Comparison of ENCODE assay signal across 10 mouse cellular contexts in the genomic region with DNA sequence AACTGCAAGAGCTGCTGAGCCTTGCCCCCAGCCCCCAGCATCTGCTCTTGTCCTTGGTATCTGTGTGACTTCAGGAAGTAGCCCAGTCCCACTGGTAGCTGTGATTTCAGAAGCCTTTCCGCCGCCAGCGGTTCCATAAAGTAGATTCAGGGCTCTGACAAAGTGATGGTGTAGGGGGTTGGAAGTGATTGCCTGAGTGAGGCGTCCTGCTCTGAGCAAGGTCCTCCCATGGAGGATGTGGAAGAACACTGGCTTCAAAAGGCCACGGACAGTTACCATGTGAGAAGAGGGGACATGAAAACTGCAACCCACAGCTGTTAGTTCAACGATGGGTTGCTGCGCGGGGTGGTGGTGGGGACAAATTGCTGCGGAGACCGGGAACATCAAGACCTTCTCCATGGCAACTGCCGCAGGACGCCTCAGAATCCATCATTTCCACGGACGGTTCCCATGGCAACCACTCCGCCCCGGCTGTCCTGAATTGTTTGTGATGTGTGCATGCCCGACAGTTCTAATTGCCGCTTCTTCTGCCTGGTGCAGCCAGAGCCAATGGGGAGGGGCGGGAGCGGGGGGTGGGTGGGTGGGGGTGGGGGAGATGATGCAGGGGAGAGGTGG. TPM values are rescaled to one million over a fixed set of nuclear protein-coding genes. Genes with fewer than 3 reads are reported as not detected.
DNase-seq lines count a peak whose midpoint lies in the region; ATAC-seq lines count a peak whose summit lies in the region.
"Had no signal": no experiment of that assay in that cellular context is flagged by ENCODE, and none has a peak within 500 bp of the region (broad histone marks: within the 10 kb centered on the region; RNA-seq: fewer than 3 reads in every experiment).

No protein-coding gene starts in this region.

- 14% methylated on average over 18 of the region's 20 CpGs for WGBS in heart, embryonic 14.5 days
- 1% methylated on average over 19 of the region's 20 CpGs for WGBS in hindbrain, embryonic 14.5 days
- WGBS in limb, embryonic 13.5 days, result 2% methylated on average over 20 of the region's 20 CpGs

- H3K27ac ChIP-seq in heart, embryonic 14.5 days (replicated peaks in 1 of 2; ENCODE audit: control insufficient read depth in 1 of 2, insufficient read depth in 1 of 2, low read depth in 2 of 2, low read length in 2 of 2), result peak overlapping the region in 1 of 2 experiments; percentile 80; a peak in 1 of 4 replicates
- peak overlapping the region; percentile 97 for H3K27ac ChIP-seq in hindbrain, embryonic 14.5 days
- H3K27ac ChIP-seq in limb, embryonic 13.5 days, result no peak overlapping the region

- peaks cover 35 to 38% of the 10 kb centered on the region in 2 experiments for H3K4me1 ChIP-seq in heart, embryonic 14.5 days (ENCODE audit: control insufficient read depth in 2 of 2, insufficient read depth in 2 of 2, low read length in 2 of 2)
- H3K4me1 ChIP-seq in hindbrain, embryonic 14.5 days (replicated peaks; ENCODE audit: control insufficient read depth, insufficient read depth, low read length), result peaks cover 38% of the 10 kb centered on the region
- peaks cover 25% of the 10 kb centered on the region for H3K4me1 ChIP-seq in limb, embryonic 13.5 days

- no peak overlapping the region for H3K4me3 ChIP-seq in heart, embryonic 14.5 days (ENCODE audit: control insufficient read depth in 1 of 2, insufficient read depth in 1 of 2, low read depth in 1 of 2, low read length in 2 of 2)
- no peak overlapping the region for H3K4me3 ChIP-seq in hindbrain, embryonic 14.5 days (replicated peaks; ENCODE audit: low read length)
- no peak overlapping the region; the same call in 1 of the 2 replicates for H3K4me3 ChIP-seq in limb, embryonic 13.5 days

- no peaks in the 10 kb centered on the region for H3K27me3 ChIP-seq in heart, embryonic 14.5 days (ENCODE audit: control insufficient read depth, insufficient read depth, low read length)
- no peaks in the 10 kb centered on the region for H3K27me3 ChIP-seq in hindbrain, embryonic 14.5 days (ENCODE audit: control insufficient read depth, insufficient read depth, low read length)
- peaks cover 34% of the 10 kb centered on the region for H3K27me3 ChIP-seq in limb, embryonic 13.5 days

- no peak for ATAC-seq in heart, embryonic 14.5 days (ENCODE audit: insufficient number of reproducible peaks, insufficient read depth, low FRiP score, low read depth)
- ATAC-seq in hindbrain, embryonic 14.5 days (ENCODE audit: low FRiP score), result peak; percentile 78
- no peak for ATAC-seq in limb, embryonic 13.5 days (ENCODE audit: low FRiP score, low read depth)
- no peak for ATAC-seq in monocyte, adult 5-6 weeks (replicated peaks; ENCODE audit: insufficient number of reproducible peaks, low FRiP score, low TSS enrichment, poor library complexity, severe bottlenecking)

- H3K36me3 ChIP-seq in heart, embryonic 14.5 days (ENCODE audit: control insufficient read depth, insufficient read depth, low read length), result no peaks in the 10 kb centered on the region
- H3K36me3 ChIP-seq in hindbrain, embryonic 14.5 days (replicated peaks; ENCODE audit: control insufficient read depth, insufficient read depth), result no peaks in the 10 kb centered on the region
- no peaks in the 10 kb centered on the region for H3K36me3 ChIP-seq in limb, embryonic 13.5 days

- peaks cover 9% of the 10 kb centered on the region for H3K9me3 ChIP-seq in heart, embryonic 14.5 days (ENCODE audit: control insufficient read depth, low read length)
- 0 out of 2 replicates have a peak, but pooled peaks cover 8% of the 10 kb centered on the region for H3K9me3 ChIP-seq in hindbrain, embryonic 14.5 days (ENCODE audit: control insufficient read depth, low read length)
- H3K9me3 ChIP-seq in limb, embryonic 13.5 days, result peaks cover 15% of the 10 kb centered on the region; the same call in 1 of the 2 replicates

- DNase-seq in heart, adult 11 months, result no peak
- peak; percentile 91 for DNase-seq in embryo, embryonic 11 days
- DNase-seq in hindbrain, embryonic 14.5 days (ENCODE audit: low spot score), result peak; percentile 95
- DNase-seq in right cerebral cortex, postnatal 4 days, result peak; percentile 86
- DNase-seq in lung, postnatal 36 days, result no peak

- H3K4me2 ChIP-seq in heart, embryonic 14.5 days (ENCODE audit: low read length), result peak overlapping the region; percentile 62; the same call in 1 of the 2 replicates
- H3K4me2 ChIP-seq in hindbrain, embryonic 14.5 days (replicated peaks), result peak overlapping the region; percentile 55
- H3K4me2 ChIP-seq in limb, embryonic 13.5 days (replicated peaks), result 0 out of 2 replicates have a peak overlapping the region, but pooled peaks have one; percentile 12

- H3K9ac ChIP-seq in heart, embryonic 14.5 days (ENCODE audit: low read length), result no peak overlapping the region; the same call in 1 of the 2 replicates
- H3K9ac ChIP-seq in hindbrain, embryonic 14.5 days, result peak overlapping the region; percentile 48; the same call in 1 of the 2 replicates
- H3K9ac ChIP-seq in limb, embryonic 13.5 days, result no peak overlapping the region

RNA-seq across cellular contexts. Expression of a gene that starts 51.1 kb away (rescaled TPM):
- 0.28 TPM in 1 of 2 replicates, not detected in the other for polyA plus RNA-seq in heart, embryonic 14.5 days (2014; fragmentation: Nextera tagmentation; extraction: Ambion mirVana)
- polyA plus RNA-seq in hindbrain, embryonic 14.5 days (2014; fragmentation: Nextera tagmentation; extraction: Ambion mirVana), result 0.30 and 0.36 TPM in 2 replicates
- not detected in 2 replicates for polyA plus RNA-seq in limb, embryonic 13.5 days (2015; fragmentation: Nextera tagmentation; extraction: Ambion mirVana)
- total RNA-seq in monocyte, adult 5-6 weeks (2017), result not detected in 3 replicates
- total RNA-seq: CH12.LX had no signal
- polyA plus RNA-seq: gonadal fat pad, adult 2 months had no signal

Comparison
In these comparisons a context has a peak if more than half of its experiments do, and no peak if none do; other contexts are left out.
1. H3K4me2 ChIP-seq: peak in every context shown above with its lines; median percentile 62 in heart, embryonic 14.5 days; 55 in hindbrain, embryonic 14.5 days; 12 in limb, embryonic 13.5 days.
2. DNase-seq: peak in embryo, embryonic 11 days (single experiment), hindbrain, embryonic 14.5 days (single experiment) and right cerebral cortex, postnatal 4 days (single experiment); none in heart, adult 11 months (single experiment) and lung, postnatal 36 days (single experiment).